In the genomic region with DNA sequence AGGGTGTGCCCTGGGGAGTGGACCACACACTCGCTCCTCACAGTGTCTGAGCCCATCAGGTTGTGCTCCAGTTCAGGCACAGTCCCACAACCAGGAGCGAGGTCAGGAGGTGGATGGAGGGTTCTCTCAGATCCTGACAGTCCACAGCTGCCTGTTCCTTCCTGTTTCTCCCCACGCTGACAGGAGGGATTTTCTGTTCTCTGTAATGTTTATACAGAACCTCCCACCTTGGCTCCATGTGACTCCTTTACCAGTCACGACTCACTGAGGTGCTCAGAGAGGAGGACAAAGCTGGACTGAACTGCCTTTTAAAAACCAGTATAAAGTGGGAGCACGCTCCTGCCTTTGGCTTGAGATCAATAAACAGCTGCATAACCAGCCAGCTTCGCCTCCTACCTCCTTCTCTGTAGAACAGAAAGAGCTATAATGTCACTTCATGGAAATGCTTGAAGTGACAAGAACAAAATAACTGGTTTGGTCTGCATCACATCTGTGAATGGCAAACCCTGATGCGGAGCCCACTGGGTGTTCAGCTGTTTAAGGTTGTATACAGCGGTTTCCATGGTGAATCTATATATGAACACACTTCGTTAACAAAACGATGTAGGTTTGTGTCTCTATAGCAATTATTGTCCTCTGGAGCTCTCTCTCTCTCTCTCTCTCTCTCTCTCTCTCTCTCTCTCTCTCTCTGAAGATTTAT, we compare ENCODE assay signal across 14 mouse cellular contexts.
DNase-seq lines count a peak whose midpoint lies in the region; ATAC-seq and TF ChIP-seq lines count a peak whose summit lies in the region.
"Had no signal": no experiment of that assay in that cellular context is flagged by ENCODE, and none has a peak within 500 bp of the region (broad histone marks: within the 10 kb centered on the region; RNA-seq: fewer than 3 reads in every experiment).

No protein-coding gene starts in this region.

- H3K4me1 ChIP-seq in forebrain, embryonic 16.5 days (replicated peaks; ENCODE audit: control insufficient read depth, insufficient read depth, low read length), result no peaks in the 10 kb centered on the region
- peaks cover 7% of the 10 kb centered on the region for H3K4me1 ChIP-seq in olfactory bulb, adult 2 months (ENCODE audit: control insufficient read depth, insufficient read depth, low read length)
- no peaks in the 10 kb centered on the region for H3K4me1 ChIP-seq in intestine, embryonic 15.5 days (replicated peaks)
- H3K4me1 ChIP-seq: midbrain, embryonic 15.5 days had no signal

- TF ChIP-seq POLR2A in olfactory bulb, adult 2 months (IDR thresholded peaks at IDR 0.05; ENCODE audit: insufficient read depth, low read depth, low read length), result no peak

- H3K9me3 ChIP-seq in forebrain, embryonic 16.5 days (ENCODE audit: control insufficient read depth, low read length), result no peaks in the 10 kb centered on the region
- no peaks in the 10 kb centered on the region for H3K9me3 ChIP-seq in intestine, embryonic 15.5 days
- H3K9me3 ChIP-seq: heart, embryonic 12.5 days; liver, embryonic 12.5 days; lung, embryonic 15.5 days; midbrain, embryonic 15.5 days had no signal

- 54% methylated on average over 10 of the region's 10 CpGs for WGBS in forebrain, embryonic 16.5 days
- WGBS in olfactory bulb, adult 2 months, result 33% methylated on average over 10 of the region's 10 CpGs
- 57% methylated on average over 10 of the region's 10 CpGs for WGBS in intestine, embryonic 15.5 days

- H3K4me2 ChIP-seq in forebrain, embryonic 16.5 days (ENCODE audit: low read length), result no peak overlapping the region
- no peak overlapping the region for H3K4me2 ChIP-seq in intestine, embryonic 15.5 days (replicated peaks)
- H3K4me2 ChIP-seq: heart, embryonic 12.5 days; liver, embryonic 12.5 days; lung, embryonic 15.5 days; midbrain, embryonic 15.5 days had no signal

- H3K4me3 ChIP-seq in forebrain, embryonic 16.5 days (replicated peaks; ENCODE audit: low read length), result no peak overlapping the region
- H3K4me3 ChIP-seq in olfactory bulb, adult 2 months (ENCODE audit: insufficient read depth, low read depth, low read length), result no peak overlapping the region
- no peak overlapping the region for H3K4me3 ChIP-seq in intestine, embryonic 15.5 days (replicated peaks)
- H3K4me3 ChIP-seq: heart, embryonic 12.5 days; liver, embryonic 12.5 days; lung, embryonic 15.5 days; midbrain, embryonic 15.5 days had no signal

- TF ChIP-seq CTCF in olfactory bulb, adult 2 months (IDR thresholded peaks at IDR 0.05; ENCODE audit: insufficient read depth, low read depth, low read length), result no peak

- peak; percentile 53 to 71 for DNase-seq in frontal cortex, postnatal 36 days (ENCODE audit: low spot score in 2 of 2)
- no peak for DNase-seq in frontal cortex, postnatal 10 days (ENCODE audit: low spot score in 2 of 2)
- DNase-seq in kidney, postnatal 4 days, result peak; percentile 21
- DNase-seq in kidney, postnatal 14 days, result no peak
- DNase-seq: heart, postnatal 36 days; spleen, adult 18-20 months; thymus, postnatal 4 days had no signal

- H3K27ac ChIP-seq in forebrain, embryonic 16.5 days (ENCODE audit: low read length), result no peak overlapping the region
- H3K27ac ChIP-seq in olfactory bulb, adult 2 months (ENCODE audit: insufficient read depth, low read depth, low read length), result peak overlapping the region; percentile 82
- H3K27ac ChIP-seq in intestine, embryonic 15.5 days, result no peak overlapping the region
- H3K27ac ChIP-seq: liver, embryonic 12.5 days; lung, embryonic 15.5 days; midbrain, embryonic 15.5 days had no signal

- H3K27me3 ChIP-seq in forebrain, embryonic 16.5 days (replicated peaks; ENCODE audit: control insufficient read depth, insufficient read depth, low read length), result no peaks in the 10 kb centered on the region
- no peaks in the 10 kb centered on the region for H3K27me3 ChIP-seq in intestine, embryonic 15.5 days (replicated peaks)
- H3K27me3 ChIP-seq: heart, embryonic 12.5 days; liver, embryonic 12.5 days; lung, embryonic 15.5 days; midbrain, embryonic 15.5 days had no signal

- no peaks in the 10 kb centered on the region for H3K36me3 ChIP-seq in forebrain, embryonic 16.5 days (ENCODE audit: control insufficient read depth, insufficient read depth)
- no peaks in the 10 kb centered on the region for H3K36me3 ChIP-seq in intestine, embryonic 15.5 days
- H3K36me3 ChIP-seq: heart, embryonic 12.5 days; liver, embryonic 12.5 days; lung, embryonic 15.5 days; midbrain, embryonic 15.5 days had no signal

- H3K9ac ChIP-seq in forebrain, embryonic 16.5 days (replicated peaks; ENCODE audit: low read depth, low read length), result no peak overlapping the region
- H3K9ac ChIP-seq in intestine, embryonic 15.5 days, result no peak overlapping the region
- H3K9ac ChIP-seq: heart, embryonic 12.5 days; liver, embryonic 12.5 days; lung, embryonic 15.5 days; midbrain, embryonic 15.5 days had no signal

- ATAC-seq in forebrain, embryonic 16.5 days, result peak; percentile 54; the same call in 1 of the 2 replicates
- no peak for ATAC-seq in intestine, embryonic 15.5 days
- ATAC-seq: liver, embryonic 12.5 days; midbrain, embryonic 15.5 days had no signal

Comparison
In these comparisons a context has a peak if more than half of its experiments do, and no peak if none do; other contexts are left out.
1. DNase-seq: peak in frontal cortex, postnatal 36 days (2 of 2) and kidney, postnatal 4 days (2 of 2); none in frontal cortex, postnatal 10 days (0 of 2) and kidney, postnatal 14 days (single experiment).